Mouse (Mus musculus): ENCODE measurements at regions not wholly inside any gene's neighbourhood (a gene's known extent, or its start where the extent isn't known, plus 50 kb on each side); places are given as distances from the start of the nearest gene placed in this dataset.

DNA sequence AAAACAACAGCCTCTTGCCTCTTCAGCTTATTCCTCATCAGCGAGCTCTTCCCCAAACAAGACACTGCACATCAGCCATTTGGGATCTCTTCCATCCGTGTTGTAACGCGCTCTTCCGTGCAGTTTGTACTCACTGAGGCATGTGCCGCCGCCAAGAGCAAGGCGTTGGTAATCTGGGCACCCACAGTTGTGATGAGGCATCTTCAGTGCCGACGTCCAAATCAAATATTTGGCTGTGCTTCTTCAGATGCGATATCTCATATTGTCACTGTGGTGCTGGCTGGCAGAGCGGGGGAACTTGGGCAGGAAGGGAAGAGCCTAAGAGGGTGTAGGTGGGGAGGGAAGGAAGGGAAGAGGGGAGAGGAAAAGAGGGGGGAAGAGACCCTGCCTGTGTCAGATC lies 439.2 kb downstream of the Tmem182 start:
- peak in 1 of 2 experiments; percentile 7 for DNase-seq (ENCODE audit: low spot score in 2 of 2)

DNA sequence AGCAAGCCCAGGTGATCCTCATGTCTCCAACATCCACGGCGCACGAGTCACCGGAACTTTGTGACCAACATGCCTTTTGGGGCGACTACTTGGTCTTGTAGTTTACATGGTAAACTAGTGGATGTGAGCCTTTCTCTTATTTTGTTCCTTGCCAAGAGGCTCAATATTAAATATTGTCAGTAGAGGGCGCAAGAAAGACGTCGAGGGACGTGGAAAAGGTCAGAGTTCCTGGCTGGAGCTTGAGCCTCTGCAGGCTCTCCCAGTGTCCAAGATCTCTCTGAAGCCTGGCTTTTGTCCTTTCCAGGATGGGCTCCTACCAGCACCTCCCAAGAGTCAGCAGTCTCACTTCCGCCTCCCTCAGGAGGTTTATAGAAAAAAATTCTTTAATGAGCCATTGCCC lies 458.8 kb downstream of the Tmem182 start:
- DNase-seq (ENCODE audit: low spot score in 2 of 2): no peak

DNA sequence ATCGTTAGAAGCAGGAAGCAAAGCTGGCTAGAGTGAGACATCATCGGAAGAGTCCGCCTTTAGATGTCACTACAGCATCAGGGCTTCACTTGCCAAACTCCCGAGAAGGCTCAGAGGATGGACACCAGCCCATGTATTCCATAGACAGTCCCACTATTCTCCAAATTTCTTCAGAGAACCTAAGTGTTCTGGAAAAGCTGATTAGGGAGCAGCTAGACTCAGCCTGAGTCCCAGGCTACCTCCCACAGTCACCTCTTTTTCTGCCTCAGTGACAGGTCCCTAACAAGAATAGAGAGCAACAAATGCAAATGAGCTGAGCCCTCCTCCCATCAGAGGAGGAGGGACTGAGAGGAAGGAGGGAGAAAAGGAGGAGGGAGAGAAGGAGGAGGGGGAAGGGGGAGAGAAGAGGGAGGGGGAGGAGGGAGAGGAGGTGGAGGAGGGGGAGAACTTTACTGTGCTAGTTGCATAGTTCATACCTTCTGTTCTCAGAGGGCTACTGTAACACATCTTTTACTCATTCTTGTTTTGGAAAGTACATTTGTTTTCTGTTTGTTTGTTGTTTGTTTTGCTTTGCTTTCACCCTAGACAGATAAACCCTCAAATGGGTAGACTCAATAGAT lies 465.8 kb downstream of the Tmem182 start:
- peak in 1 of 2 experiments; percentile 14 for DNase-seq (ENCODE audit: low spot score in 2 of 2)

- peak; percentile 26 to 30 for DNase-seq (ENCODE audit: low spot score in 2 of 2)
Measured at GRCm38 (mm10) chr1:41274573-41275270, 469.3 kb downstream of the Tmem182 start.

DNA sequence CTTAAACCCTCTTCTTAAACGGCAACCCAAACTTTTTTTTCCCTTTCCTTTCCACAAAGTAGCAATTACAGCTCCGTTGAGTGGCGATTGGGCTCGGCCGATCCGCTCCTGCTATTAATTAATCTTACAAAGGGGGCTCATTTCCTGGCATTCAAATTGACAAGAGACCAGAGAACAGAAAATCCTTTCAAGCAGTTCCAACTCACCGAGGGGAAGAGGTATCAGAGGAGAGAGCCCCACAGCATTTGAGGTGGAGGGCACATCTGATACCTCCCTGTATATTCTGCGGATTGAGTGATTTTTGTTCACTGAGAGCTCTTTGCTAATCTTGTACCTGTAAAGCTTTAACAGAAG lies 469.8 kb downstream of the Tmem182 start:
- no peak for DNase-seq (ENCODE audit: low spot score in 2 of 2)

- DNase-seq (ENCODE audit: low spot score in 2 of 2): no peak
Measured at GRCm38 (mm10) chr1:41275642-41276041, 470.2 kb downstream of the Tmem182 start.

DNA sequence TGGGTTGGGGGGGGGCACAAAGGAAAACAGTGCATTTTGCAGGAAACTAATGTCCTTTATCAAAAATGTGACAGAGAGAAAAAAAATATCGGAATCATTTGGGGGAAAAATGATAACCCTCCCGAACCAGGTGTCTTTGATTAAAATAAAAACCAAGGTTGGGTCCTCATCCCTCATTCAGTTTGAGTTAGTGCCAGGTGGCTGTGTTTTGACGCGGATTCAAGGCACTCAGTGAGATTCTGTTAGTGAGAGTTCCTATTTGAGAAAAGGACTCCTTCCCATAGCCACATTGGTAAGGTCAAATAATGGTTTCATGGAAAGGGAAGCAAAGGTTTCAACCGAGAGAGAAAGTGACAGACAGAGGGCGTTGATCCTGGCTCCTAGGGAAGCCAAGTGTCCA lies 470.9 kb downstream of the Tmem182 start:
- DNase-seq (ENCODE audit: low spot score in 2 of 2): no peak

DNA sequence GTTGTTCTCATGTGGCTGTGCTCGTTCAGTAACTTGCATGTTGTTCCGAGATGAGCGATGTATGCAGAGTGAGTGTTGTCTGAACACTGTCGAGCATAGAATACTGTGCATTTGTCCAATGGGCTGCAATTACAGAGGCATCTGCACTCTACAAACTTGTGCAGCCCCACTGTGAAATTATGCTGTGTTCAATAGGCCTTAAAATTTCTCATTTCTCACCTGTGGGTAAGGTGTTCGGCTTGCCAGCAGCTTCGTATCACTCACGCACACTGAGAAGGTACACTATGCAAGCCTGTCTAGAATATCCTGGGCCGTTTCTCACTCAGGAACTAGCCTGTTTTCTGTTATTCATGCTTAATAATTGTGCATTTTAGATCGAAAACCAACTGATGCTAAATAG lies 479.8 kb downstream of the Tmem182 start:
- DNase-seq (ENCODE audit: low spot score in 2 of 2): no peak

DNA sequence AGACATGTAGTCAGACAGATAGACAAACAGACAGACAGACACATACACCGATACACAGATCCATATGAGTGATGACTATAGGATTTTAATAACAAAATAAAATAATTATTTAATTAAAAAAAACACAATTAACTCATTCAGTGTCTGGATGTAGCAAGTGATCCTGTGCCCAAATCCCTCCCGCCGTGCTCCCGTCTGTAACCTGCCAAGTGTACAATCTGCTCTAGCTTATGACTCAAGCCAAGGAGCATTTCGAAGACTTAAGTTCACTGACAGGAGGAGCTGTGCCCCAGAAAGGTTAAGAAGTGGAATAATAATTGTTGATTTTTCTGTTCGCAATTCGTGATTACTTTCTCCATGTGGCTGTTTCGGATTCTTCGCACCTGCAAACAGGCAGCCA lies 480.8 kb downstream of the Tmem182 start:
- no peak for DNase-seq (ENCODE audit: low spot score in 2 of 2)

GRCm38 (mm10) chr1:41326861-41327480 lies 521.6 kb downstream of the Tmem182 start:
- no peak for DNase-seq (ENCODE audit: low spot score in 2 of 2)

GRCm38 (mm10) chr1:41349798-41350758 lies 544.7 kb downstream of the Tmem182 start:
- no peak for DNase-seq (ENCODE audit: low spot score in 2 of 2)

DNA sequence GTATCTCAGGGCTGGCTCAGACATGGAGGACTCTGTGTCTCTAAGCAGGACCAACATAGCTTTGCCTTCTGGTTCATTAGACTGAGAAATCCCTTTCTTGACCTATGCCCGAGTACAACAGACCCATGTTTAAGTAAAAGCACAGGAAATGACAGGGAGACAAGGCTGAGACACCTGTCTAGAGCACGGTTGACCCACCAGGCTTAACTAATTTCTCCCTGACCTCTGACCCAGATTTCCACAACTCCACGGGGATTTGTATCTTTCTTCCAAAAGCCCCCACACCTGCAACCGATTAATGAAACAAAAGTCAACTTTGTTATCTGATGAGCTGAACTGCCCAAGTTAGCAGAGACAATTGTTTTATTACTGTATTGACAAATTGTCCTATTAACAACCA lies 553.7 kb downstream of the Tmem182 start:
- DNase-seq (ENCODE audit: low spot score in 2 of 2): no peak

DNA sequence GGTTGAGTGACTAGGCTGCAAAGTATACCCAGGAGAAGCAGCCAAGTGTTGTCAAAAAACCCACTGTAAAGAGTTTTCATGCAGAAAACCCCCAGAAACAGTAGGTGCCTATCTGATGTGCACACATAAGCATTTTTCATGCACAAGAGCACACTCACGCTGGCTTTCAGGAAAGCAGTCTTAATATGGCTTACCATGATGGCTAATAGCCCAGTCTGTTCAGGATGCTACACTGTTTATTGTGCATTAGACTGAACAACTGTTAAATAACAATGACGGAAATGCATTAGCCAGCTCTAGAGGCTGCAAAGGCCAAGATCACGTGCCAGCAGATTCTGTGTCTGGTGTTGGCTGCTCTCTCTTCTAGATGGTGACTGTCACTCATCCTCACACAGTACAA lies 556.1 kb downstream of the Tmem182 start:
- DNase-seq (ENCODE audit: low spot score in 2 of 2): no peak

DNA sequence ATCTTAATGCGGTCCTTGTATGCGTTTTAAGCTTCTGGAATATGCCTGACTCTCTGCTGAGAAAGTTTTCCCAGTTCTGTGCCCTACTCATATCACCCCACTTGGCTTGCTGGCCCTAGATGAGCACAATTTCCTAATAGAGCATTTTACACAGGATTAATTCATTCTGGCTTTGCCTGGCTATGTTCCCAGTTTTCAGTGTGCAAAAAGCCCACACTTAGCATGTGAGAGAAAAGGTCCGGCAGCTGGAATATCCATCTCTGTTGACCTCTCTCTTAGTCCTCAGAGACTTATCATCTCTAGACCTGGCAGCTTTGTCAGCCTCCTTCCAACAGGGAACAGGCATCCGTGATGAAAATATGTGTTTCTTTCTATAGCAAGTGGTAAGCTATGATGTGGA lies 574.6 kb downstream of the Tmem182 start:
- no peak for DNase-seq (ENCODE audit: low spot score in 2 of 2)

- DNase-seq (ENCODE audit: low spot score in 2 of 2): no peak
Measured at GRCm38 (mm10) chr1:41381487-41381886, 576.1 kb downstream of the Tmem182 start.

DNA sequence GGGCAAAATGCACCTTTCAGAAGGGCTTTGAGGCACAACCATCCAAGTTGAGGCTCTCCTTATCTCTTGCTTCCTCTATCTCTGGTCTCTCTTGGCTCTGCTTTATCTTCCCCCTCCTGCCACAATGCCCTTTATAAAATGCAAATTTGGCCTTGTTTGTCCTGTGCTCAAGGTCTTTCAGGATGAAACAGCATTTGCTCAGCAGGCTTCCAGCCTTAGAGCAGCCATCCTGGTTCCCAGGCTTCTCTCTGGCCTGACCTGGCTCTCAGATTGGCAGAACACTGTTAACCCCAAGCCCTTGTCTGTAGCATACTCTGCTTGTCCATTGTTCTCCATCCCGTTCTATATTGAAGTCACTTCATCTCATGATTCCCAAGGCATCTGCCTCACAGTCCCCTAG lies 579.3 kb downstream of the Tmem182 start:
- DNase-seq (ENCODE audit: low spot score in 2 of 2): no peak

- DNase-seq (ENCODE audit: low spot score in 2 of 2): no peak
Measured at GRCm38 (mm10) chr1:41386435-41386834, 581.0 kb downstream of the Tmem182 start.

GRCm38 (mm10) chr1:41390102-41390884 lies 584.9 kb downstream of the Tmem182 start:
- DNase-seq (ENCODE audit: low spot score in 2 of 2): peak; percentile 37 to 55

- no peak for DNase-seq (ENCODE audit: low spot score in 2 of 2)
Measured at GRCm38 (mm10) chr1:41391071-41391470, 585.7 kb downstream of the Tmem182 start.

GRCm38 (mm10) chr1:41393287-41393686 lies 587.9 kb downstream of the Tmem182 start:
- DNase-seq (ENCODE audit: low spot score in 2 of 2): no peak

DNA sequence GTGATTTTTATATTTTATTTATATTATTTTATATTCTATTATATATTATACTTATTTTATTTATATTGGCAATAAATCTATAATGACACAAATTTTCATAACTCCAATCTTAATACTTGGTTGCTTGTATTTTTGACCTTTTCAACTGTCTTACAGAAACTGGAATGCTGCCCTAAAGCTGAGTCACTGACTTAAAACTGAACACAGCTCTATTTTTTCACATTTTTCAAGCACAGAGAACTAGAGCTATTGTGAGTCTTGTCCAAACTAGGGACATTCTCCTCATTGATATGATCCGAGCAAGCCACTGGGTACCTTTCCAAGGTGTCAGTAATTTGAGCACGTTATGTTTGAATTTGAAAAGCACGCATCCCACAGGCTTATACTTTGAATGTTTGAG lies 589.7 kb downstream of the Tmem182 start:
- no peak for DNase-seq (ENCODE audit: low spot score in 2 of 2)

Measured in frontal cortex, postnatal 10 days (tissue).